Mouse (Mus musculus) embryonic stem cell, embryonic (primary cell): ENCODE data around the gene Tekt1.

Experiments used
- CTCF ChIA-PET, 4 experiments: fragments of 300-600 bp in 2 of 4; fragments of 350-600 bp in 2 of 4; sonication (Branson Sonifier 250); formaldehyde crosslinking; loops; one replicate each; lab custom pipeline; 2022; ENCODE audit warnings: inconsistent platforms in 2 of 4; lab: Charles Lee
- POLR2A ChIA-PET, 4 experiments: fragments of 300-600 bp in 2 of 4; fragments of 350-600 bp in 2 of 4; sonication (Branson Sonifier 250); formaldehyde crosslinking; loops; one replicate each; lab custom pipeline; 2022; ENCODE audit warnings: antibody characterized with exemption in 4 of 4, inconsistent platforms in 1 of 4; lab: Charles Lee

Gene Tekt1

DNA sequence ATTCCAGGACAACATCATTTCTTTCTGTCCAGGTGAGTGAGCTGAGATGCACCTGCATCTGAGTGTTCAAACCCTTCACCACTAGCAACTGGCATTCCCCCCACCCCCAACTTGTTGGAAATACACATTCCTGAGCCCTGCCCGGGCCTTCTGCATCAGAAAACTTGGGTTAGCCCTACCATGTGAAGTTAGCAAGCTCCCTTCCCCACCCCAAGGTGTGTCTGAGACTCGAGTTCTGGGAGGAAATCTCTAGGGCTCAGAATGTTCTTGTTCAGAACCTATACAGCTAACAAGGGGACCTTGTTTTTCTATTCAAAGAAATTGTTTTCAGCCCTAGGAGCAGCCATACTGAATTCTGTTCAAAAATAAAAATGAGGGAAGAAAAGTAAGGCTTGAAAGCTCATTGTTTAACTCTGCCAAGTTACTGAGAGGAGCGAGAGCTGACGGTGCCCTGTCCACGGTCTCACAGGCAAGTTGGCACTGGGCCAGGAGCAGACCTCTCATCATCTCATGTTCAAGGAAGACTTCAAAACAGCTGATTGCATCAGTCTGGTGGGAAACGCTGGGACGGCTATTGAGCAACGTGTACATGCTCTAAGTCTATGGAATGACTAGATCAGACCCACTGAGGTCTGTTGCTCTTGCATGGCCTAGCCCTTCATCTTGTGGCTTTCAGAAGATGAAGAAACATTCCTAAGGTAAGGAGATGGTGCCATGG lies 1.4 kb upstream of the Tekt1 start:
- ChIA-PET POLR2A (interaction anchor here in 2 of 4 experiments (0.6 to 1.8 kb wide), 8 partner anchors 8 to 177 kb away, joined by 3 to 6 read pairs (median 3); no protein-coding TSS in a partner anchor), CTCF (interaction anchor here in 3 of 4 experiments (0.6 to 1.6 kb wide), 5 partner anchors 19 to 66 kb away, joined by 3 to 6 read pairs (median 3); no protein-coding TSS in a partner anchor)

DNA sequence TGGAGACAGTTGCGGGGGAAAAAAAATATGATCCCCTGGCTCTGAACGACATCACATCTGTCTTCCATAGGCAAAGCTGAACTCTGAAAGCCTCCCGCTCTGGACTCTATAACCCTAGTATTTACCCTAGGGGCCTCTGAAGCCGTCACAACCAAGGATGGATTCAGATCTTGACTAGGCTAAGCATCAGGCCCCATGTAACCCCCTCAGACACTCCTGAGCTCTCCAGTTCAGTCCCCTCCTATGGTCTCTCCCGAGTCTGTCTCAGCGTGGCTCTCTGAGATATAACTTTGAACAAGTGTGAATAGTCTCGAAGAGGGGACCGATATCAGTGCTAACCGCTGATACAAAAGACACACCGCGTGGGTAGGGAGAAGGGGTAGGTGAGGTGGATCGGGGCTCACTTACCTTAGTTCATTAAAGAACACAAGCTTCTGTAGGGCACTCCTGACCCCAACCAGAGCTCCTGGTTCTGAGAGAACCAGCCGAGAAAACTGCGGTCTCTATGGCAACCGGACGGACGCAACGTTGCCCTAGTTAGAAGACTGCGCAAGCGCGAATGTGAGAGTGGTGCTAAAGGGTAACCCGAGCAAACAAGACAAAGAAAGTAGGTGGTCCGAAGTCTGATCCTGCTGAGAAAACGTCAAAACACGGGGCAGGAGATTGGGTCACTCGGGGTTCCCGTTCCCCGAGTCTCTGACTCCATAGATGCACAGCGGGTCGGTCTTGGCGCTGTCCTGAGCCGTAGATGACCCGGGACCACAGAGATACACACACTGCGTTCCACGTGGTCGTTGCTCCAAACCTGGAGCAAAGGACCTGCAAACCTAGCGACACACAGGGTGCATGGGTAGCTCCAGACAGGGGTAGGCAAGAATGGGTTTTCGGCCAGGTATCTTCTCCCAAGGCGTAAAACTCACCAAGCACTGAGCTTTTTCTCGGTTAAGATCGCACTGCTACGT lies 576 bp downstream of the Tekt1 start:
- ChIA-PET POLR2A (interaction anchor here in 2 of 4 experiments (0.6 to 1.8 kb wide), 17 partner anchors 9 to 434 kb away, joined by 3 to 5 read pairs (median 3); partner anchors contain the start of genes Ggt6 (in 1 of the 2), Smtnl2 (in 1 of the 2) and Xaf1 (in 1 of the 2)), CTCF (interaction anchor here in 3 of 4 experiments (0.7 to 1.5 kb wide), 3 partner anchors 9 to 399 kb away, joined by 3 to 5 read pairs (median 4); no protein-coding TSS in a partner anchor)

DNA sequence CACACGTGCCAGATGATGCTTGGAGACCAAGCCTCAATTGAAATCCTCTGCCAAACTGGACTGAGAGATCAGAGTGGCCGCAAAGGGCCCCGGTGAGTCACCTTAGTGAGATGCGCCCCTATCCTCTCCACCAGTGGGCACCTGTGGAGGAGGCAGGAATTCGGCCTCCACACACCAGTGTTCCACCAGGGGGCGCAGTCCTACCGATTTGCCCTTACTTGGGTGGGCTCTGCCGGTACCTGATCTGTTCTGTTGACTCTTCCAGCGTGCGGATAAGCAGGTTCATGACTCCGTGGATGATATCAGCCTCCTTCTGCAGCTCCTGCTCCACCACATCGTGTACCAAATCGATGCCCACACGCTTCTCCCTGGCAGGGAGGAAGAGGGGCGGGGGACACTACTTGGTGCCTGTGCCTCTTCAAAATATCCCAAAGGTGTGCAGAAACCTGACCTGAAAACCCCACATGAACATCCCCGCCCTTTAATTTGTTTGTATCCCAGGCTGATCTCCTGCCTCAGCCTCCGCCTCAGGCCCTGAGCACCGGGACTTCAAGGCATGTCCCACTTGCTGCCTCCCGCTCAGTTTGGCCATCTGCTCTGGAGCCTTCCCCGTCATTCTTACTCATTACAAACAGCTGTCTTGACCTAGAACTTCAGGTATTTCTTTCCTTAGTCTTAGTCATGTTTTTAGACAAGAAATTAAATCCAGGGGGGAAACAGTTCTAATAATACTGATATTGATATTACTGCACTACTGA lies 7.1 kb downstream of the Tekt1 start:
- CTCF ChIA-PET = interaction anchor here (0.6 to 5.6 kb wide), 15 partner anchors 11 to 159 kb away, joined by 3 to 61 read pairs (median 5); partner anchors contain the start of gene Ggt6 (in 1 of the 4)
- POLR2A ChIA-PET = interaction anchor here in 3 of 4 experiments (0.6 to 5.3 kb wide), 10 partner anchors 9 to 70 kb away, joined by 3 to 25 read pairs (median 8); partner anchors contain the start of gene Smtnl2 (in 1 of the 3)

DNA sequence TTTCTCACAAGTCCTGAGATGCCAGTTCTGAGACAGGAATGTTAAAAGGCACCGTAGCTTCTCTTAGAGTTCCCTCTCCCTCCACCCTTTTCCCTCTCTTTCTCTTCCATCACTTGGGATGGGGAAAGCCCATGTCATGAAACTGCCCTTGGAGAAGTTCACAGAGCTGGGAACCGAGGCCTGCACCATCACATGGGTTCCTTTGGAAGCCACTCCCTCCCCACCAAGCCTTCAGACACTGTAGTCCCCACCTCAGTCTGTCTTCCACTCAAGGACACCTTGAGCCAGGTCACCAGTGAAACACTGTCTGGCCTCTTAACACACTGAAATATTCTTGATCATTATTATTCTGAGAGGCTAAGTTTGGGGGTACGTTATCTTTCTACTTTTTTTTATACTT lies 9.1 kb downstream of the Tekt1 start:
- CTCF ChIA-PET = interaction anchor here (0.6 to 2.4 kb wide), 11 partner anchors 9 to 219 kb away, joined by 3 to 15 read pairs (median 5); no protein-coding TSS in a partner anchor
- POLR2A ChIA-PET = interaction anchor here in 3 of 4 experiments (0.7 to 3.1 kb wide), 10 partner anchors 8 to 76 kb away, joined by 3 to 12 read pairs (median 4); no protein-coding TSS in a partner anchor

DNA sequence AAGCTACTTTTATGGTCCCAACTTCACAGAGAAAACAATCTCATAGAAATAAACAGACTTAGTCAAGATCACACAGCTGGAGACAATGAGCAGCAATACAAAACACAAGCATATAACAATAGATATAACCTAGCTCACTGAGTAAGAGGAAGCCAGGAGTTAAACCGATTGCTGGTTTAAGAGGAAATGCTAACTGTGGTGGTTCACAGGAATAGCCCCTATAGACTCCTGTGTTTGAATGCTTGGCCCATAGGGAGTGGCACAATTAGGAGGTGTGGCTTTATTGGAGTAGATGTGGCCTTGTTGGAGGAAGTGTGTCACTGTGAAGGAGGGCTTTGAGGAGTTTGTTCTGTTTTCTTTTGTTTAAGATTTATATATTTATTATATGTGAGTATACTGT lies 10.0 kb downstream of the Tekt1 start:
- POLR2A ChIA-PET = interaction anchor here in 3 of 4 experiments (1.0 to 3.1 kb wide), 10 partner anchors 8 to 100 kb away, joined by 3 to 12 read pairs (median 4); no protein-coding TSS in a partner anchor
- CTCF ChIA-PET = interaction anchor here (1.1 to 2.4 kb wide), 11 partner anchors 8 to 131 kb away, joined by 3 to 15 read pairs (median 5); no protein-coding TSS in a partner anchor

DNA sequence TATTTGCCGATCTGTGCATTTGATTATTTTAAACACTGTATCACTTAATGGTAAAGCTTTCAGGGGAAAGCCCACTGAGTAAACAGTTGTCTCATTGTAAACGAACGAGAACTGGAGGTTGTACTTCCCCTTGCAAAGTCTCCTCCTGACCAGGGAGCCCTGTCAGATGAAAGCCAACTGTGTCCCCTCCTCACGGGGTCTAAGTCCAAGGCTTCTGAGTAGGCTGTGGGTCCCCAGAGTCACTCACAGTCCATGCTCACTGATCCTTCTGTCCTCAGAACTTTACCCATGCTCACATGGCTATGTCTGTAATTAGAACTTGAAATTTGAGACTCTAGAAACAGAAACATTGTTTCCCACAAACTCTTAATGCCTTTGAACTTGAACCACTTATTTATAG lies 12.6 kb downstream of the Tekt1 start:
- ChIA-PET POLR2A (interaction anchor here in 2 of 4 experiments (0.9 to 1.8 kb wide), 3 partner anchors 57 to 209 kb away, joined by 3 to 6 read pairs (median 3); no protein-coding TSS in a partner anchor), CTCF (interaction anchor here in 2 of 4 experiments (1.0 to 1.7 kb wide), 3 partner anchors 61 to 125 kb away, joined by 3 to 6 read pairs (median 5); no protein-coding TSS in a partner anchor)

DNA sequence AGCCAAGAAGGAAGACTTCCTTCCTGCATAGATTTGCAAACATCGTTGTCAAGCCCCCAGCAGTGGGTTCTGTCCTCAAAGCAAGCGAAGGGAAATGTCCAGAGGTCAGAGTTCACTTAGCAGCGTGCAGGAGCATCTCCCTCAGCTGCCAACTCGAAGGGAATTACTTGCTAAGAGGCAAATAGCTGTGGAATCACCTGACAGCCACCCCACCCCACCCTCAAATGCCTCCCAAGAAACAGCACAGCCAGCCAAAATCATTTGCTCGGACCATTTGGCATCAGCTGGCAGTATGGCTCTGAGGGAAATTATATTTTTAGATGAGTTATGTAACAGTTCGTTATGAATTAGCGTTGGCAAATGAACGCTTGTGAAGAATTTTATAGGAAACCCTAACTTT lies 13.2 kb downstream of the Tekt1 start:
- CTCF ChIA-PET = interaction anchor here in 3 of 4 experiments (0.6 to 1.7 kb wide), 10 partner anchors 62 to 1029 kb away, joined by 3 to 8 read pairs (median 4); partner anchors contain the start of gene Ggt6 (in 1 of the 3)
- POLR2A ChIA-PET = interaction anchor here (0.6 to 6.1 kb wide), 14 partner anchors 8 to 336 kb away, joined by 3 to 30 read pairs (median 4); partner anchors contain the start of gene Smtnl2 (in 1 of the 4)

DNA sequence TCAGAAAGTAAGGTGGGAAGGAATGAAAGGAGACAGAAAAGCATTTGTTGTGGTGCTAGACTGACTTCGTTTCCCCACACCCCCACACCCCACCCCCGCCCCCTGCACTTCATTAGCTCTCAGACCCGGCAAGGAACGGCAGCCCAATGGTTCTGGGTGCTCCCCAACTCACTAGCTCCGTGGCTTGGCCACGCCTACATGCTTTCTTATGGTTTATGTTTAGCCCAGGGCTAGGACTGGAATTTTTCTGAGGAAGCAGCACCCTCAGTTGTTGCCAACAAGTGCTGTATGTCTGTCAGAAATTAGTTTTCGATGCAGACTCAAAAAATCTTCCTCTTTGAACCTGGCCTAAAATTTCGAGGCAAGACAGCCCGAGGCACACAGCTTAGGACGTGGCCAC lies 13.7 kb downstream of the Tekt1 start:
- POLR2A ChIA-PET = interaction anchor here (0.6 to 6.1 kb wide), 16 partner anchors 8 to 336 kb away, joined by 3 to 30 read pairs (median 4); partner anchors contain the start of gene Smtnl2 (in 1 of the 4)

DNA sequence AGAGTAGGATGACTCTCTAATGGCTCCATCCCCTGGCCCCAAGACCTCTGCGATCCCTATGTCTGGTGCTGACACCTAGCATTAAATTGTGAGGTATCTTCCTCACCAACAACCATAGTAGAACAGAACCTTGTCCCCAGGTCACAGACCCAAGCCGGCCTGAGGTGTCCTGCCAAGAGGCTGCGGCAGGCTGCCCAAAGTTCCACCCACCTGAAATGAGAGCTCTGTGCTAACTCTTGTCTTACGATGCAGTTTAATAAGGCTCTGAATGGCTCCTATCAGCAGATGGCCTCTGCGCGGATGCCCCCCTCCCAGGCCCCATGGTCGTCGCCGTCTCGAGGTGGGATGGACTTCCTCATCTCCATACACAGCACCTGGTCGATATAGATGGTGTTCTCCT lies 17.8 kb downstream of the Tekt1 start:
- ChIA-PET POLR2A (interaction anchor here in 3 of 4 experiments (0.6 to 6.1 kb wide), 22 partner anchors 8 to 123 kb away, joined by 3 to 30 read pairs (median 4); partner anchors contain the start of gene Ggt6 (in 1 of the 3)), CTCF (interaction anchor here (0.5 to 6.7 kb wide), 54 partner anchors 8 to 619 kb away, joined by 3 to 61 read pairs (median 4); partner anchors contain the start of genes Ggt6 (in 2 of the 4), Smtnl2 (in 2 of the 4) and Xaf1 (in 1 of the 4))

More for the DNA sequence above, 13.7 kb downstream of the Tekt1 start:
- CTCF ChIA-PET = interaction anchor here in 3 of 4 experiments (0.6 to 1.7 kb wide), 11 partner anchors 62 to 1028 kb away, joined by 3 to 8 read pairs (median 4); partner anchors contain the start of gene Ggt6 (in 1 of the 3)

DNA sequence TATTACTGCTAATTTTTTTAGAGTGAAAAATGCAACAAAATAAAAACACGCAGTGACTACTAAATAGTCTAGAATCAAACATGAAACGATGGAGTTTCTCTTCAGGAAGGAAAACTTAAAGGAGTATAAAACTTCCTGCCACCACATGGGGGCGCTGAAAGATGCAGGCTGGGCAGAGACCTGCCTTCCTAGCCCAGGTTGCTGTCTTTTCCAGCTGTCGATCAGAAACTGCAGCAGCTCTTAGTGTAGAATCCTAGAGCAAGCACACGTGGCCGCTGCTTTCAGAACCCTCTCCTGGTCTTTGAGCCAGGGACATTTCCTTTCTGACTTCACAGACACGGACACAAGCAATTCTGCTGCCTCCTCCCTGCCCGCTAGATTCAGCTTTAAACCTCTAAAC lies 18.3 kb downstream of the Tekt1 start:
- POLR2A ChIA-PET = interaction anchor here (0.7 to 6.1 kb wide), 31 partner anchors 8 to 152 kb away, joined by 3 to 30 read pairs (median 4); partner anchors contain the start of genes Ggt6 (in 2 of the 4) and Gm43951 (in 1 of the 4)
- CTCF ChIA-PET = interaction anchor here (0.5 to 6.7 kb wide), 61 partner anchors 8 to 618 kb away, joined by 3 to 61 read pairs (median 5); partner anchors contain the start of genes Ggt6 (in 3 of the 4), Smtnl2 (in 2 of the 4) and Xaf1 (in 1 of the 4)

DNA sequence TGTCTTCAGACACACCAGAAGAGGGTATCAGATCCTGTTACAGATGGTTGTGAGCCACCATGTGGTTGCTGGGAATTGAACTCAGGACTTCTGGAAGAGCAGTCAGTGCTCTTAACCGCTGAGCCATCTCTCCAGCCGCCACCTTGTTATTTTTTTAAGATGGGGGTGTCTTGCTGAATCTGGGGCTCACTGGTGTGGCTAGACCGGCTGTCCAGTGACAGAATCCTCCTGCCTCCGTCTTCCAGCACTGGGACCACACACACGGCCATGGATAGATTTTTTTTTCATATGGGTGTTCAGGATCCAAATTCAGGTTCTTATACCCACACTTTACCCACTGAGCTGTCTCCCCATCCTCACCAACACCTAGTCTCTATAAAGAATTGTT lies 19.0 kb downstream of the Tekt1 start:
- POLR2A ChIA-PET = interaction anchor here (0.6 to 6.1 kb wide), 32 partner anchors 8 to 602 kb away, joined by 3 to 30 read pairs (median 4); partner anchors contain the start of genes Ggt6 (in 1 of the 4), Gm43951 (in 1 of the 4) and Xaf1 (in 1 of the 4)

DNA sequence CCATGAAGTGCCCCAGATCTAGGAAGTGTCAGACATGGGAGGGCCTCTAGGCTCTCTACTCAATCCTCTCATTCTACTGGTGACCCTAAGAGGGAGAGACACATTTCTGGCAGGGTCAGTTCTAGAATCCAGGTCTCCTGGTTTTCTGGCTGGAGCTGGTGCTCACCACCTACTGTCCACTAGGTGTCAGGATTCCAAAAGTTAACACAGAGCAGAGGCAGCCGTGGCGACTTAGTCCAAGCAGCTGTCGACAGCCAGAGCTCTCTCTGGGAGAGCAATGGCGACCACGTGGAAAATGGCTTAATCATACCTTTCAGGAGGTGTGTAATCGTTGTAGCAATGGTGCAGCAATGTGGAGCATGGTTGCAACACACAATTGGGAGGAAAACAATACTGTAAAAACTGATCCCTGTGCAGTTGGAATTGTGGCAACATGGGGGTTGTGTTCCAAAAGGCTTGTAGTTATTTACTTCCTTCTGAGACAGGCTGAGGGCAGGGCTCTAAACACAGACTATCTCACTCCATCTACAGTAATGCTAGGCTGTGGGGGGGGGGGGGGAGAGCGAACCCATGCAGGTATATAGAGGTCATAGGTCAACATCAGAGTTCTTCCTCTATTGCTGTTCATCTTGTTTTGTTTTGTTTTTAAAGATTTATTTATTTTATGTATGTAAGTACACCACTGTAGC lies 19.5 kb downstream of the Tekt1 start:
- ChIA-PET CTCF (interaction anchor here (0.6 to 6.7 kb wide), 113 partner anchors 8 to 612 kb away, joined by 3 to 67 read pairs (median 5); partner anchors contain the start of genes Ggt6 (in 4 of the 4), Gm43951 (in 2 of the 4), Smtnl2 (in 2 of the 4) and Spns2 (in 2 of the 4)), POLR2A (interaction anchor here (0.5 to 2.8 kb wide), 40 partner anchors 9 to 602 kb away, joined by 3 to 13 read pairs (median 4); partner anchors contain the start of genes Ggt6 (in 2 of the 4) and Xaf1 (in 1 of the 4))

More for the DNA sequence above, 19.0 kb downstream of the Tekt1 start:
- CTCF ChIA-PET = interaction anchor here (0.6 to 6.7 kb wide), 95 partner anchors 8 to 612 kb away, joined by 3 to 67 read pairs (median 6); partner anchors contain the start of genes Ggt6 (in 4 of the 4), Gm43951 (in 2 of the 4), Xaf1 (in 2 of the 4) and Smtnl2 (in 1 of the 4)

DNA sequence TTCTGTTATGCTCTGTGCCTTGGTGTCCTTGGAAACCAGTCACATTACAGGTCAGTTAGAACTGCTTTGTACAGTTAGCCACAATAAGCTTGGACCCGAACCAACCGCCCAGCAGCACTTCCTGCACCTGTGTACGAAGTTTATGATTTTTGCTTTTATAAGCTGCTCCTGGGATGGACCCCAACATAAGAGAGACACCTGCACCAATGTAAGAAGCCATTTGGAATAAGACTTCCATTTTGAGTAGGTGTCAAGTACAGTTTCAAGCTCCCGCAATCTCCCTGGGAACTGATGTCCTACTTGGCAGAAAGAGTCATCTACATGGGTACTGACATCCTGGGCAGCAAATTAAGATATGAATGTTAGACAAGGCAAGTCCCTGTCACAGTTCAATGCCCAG lies 22.5 kb downstream of the Tekt1 start:
- POLR2A ChIA-PET = interaction anchor here in 2 of 4 experiments (0.9 to 1.9 kb wide), 2 partner anchors 9 to 90 kb away, joined by 4 read pairs; no protein-coding TSS in a partner anchor
- CTCF ChIA-PET = interaction anchor here in 2 of 4 experiments (1.3 to 4.3 kb wide), 6 partner anchors 15 to 224 kb away, joined by 3 to 67 read pairs (median 27); no protein-coding TSS in a partner anchor

DNA sequence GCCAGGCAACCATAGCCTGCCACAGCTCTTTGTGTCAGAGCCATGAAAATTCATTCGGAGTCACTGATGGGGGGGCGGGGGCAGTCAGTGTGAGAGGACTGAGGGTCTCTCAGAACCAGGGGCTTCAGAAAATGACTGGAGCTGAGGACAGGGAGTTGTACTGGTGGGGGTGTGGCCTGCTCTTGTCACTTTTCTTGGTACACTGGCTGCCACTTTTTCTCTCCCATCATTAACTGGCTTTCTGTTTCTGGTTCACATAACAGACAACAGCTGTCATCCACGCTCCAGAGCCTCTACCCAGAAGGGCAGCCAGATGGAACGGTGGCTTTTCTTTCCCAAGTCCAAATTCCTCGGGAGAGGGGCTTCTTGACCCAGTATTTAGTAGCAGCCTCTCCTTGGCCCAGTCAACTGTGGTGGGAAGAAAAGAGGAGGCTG lies 23.8 kb downstream of the Tekt1 start:
- ChIA-PET CTCF (interaction anchor here in 2 of 4 experiments (0.6 to 3.0 kb wide), 4 partner anchors 35 to 114 kb away, joined by 3 to 11 read pairs (median 8); no protein-coding TSS in a partner anchor), POLR2A (interaction anchor here in 1 of 4 experiments (0.8 kb wide), 1 partner anchor 18 kb away, joined by 3 read pairs; no protein-coding TSS in a partner anchor)
